Mouse (Mus musculus) embryonic facial prominence, embryonic 14.5 days (tissue): ENCODE measurements at regions not wholly inside any gene's neighbourhood (a gene's known extent, or its start where the extent isn't known, plus 50 kb on each side); places are given as distances from the start of the nearest gene placed in this dataset.
A peak's percentile ranks its signal among the peaks of the same experiment; 100 is the strongest.

Source experiments
- ATAC-seq: fragments of 200-750 bp; cut with Nextera tagmentation; 2 replicates; pipeline ENCODE4 v1.8.0; 2017; ENCODE audit warnings: low read depth, moderate number of reproducible peaks, moderate TSS enrichment
- DNase-seq: peaks from one replicate; pipeline ENCODE4 v3.0.0-alpha.2; 2015; ENCODE audit warnings: low spot score
- H3K27ac ChIP-seq: fragments of 300-500 bp; sonication (generic); replicated peaks from 2 replicates; pipeline ENCODE4 v1.5.1; 2014; ENCODE audit warnings: low read depth, mild to moderate bottlenecking, low read length, moderate library complexity
- H3K27me3 ChIP-seq: fragments of 300-500 bp; sonication (generic); replicated peaks from 2 replicates; pipeline ENCODE4 v1.6.1; 2014; ENCODE audit warnings: low read length; ENCODE audit not compliant: control insufficient read depth, insufficient read depth
- H3K36me3 ChIP-seq: fragments of 300-500 bp; sonication (generic); 2 replicates; pipeline ENCODE4 v1.6.1; 2014; ENCODE audit warnings: low read length, mixed read lengths; ENCODE audit not compliant: control insufficient read depth, insufficient read depth
- H3K4me1 ChIP-seq: fragments of 300-500 bp; sonication (generic); 2 replicates; pipeline ENCODE4 v1.6.1; 2014; ENCODE audit warnings: antibody characterized with exemption, low read length; ENCODE audit not compliant: control insufficient read depth, insufficient read depth
- H3K4me2 ChIP-seq: fragments of 300-500 bp; sonication (generic); 2 replicates; pipeline ENCODE4 v1.6.1; 2014; ENCODE audit warnings: low read depth, mild to moderate bottlenecking, low read length, moderate library complexity, mixed read lengths
- H3K4me3 ChIP-seq: fragments of 300-500 bp; sonication (generic); 2 replicates; pipeline ENCODE4 v1.5.1; 2014; ENCODE audit warnings: low read depth, mild to moderate bottlenecking, low read length
- H3K9ac ChIP-seq: fragments of 300-500 bp; sonication (generic); 2 replicates; pipeline ENCODE4 v1.6.1; 2014; ENCODE audit warnings: low read depth, mild to moderate bottlenecking, low read length, moderate library complexity, mixed read lengths
- H3K9me3 ChIP-seq: fragments of 300-500 bp; sonication (generic); 2 replicates; pipeline ENCODE4 v1.6.1; 2016; ENCODE audit warnings: low read length; ENCODE audit not compliant: control insufficient read depth
- WGBS: fragments of 180-500 bp; shearing (Covaris S2); extraction: QIAGEN DNeasy Blood & Tissue Kit; methylation state at CpG from one replicate; pipeline ENCODE4 v1.1.7; 2014; 5-methylcytosine and 5-hydroxymethylcytosine counted together

DNA sequence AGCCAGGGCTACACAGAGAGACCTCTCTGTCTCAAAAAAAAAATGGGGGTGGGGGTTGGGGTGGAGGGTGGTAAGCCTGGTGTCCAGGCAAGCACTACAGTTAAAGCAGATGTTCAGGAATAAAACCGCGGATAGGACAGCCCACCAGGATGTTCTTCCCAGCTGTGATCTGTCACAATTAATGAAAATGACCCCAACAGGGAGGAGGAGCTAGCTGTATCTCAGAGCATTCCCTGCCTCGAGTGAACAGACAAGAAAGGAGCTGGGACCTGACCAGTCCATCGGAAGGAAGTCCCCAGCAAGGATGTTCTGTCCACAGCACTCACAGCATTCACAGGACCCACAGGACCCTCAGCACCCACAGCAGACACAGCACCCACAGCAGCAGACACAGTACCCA is 80.4 kb downstream of the Utp6 start:
- no peak overlapping the region for H3K9ac ChIP-seq
- H3K4me2 ChIP-seq: no peak overlapping the region
- ATAC-seq: no peak
- no peak for DNase-seq
- H3K9me3 ChIP-seq: no peaks in the 10 kb centered on the region
- no peaks in the 10 kb centered on the region for H3K36me3 ChIP-seq
- H3K4me3 ChIP-seq: no peak overlapping the region
- H3K27ac ChIP-seq: no peak overlapping the region
- no peaks in the 10 kb centered on the region for H3K4me1 ChIP-seq
- H3K27me3 ChIP-seq: no peaks in the 10 kb centered on the region
- 71% methylated on average over 4 of the region's 4 CpGs for WGBS

DNA sequence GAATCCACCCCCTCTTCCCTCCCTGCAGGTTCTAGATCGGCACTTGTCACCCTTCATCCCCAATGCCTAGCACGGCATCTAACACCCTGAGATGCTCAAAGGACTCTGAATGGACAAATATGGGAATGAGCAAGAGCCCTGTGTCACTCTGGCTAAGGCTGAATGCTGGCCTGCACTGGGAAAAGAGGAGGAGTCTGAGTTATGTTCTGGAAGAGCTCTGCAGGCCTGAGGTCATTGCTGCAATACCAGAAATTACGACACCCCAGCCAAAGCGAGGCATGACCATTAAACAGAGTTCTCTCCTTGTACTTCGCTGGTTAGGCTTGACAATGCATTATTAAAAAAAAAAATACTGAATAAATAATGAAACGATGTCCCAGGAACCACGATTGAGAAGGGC is 84.1 kb downstream of the Utp6 start:
- H3K4me3 ChIP-seq: no peak overlapping the region
- no peak overlapping the region for H3K27ac ChIP-seq
- H3K9me3 ChIP-seq: no peaks in the 10 kb centered on the region
- no peaks in the 10 kb centered on the region for H3K4me1 ChIP-seq
- DNase-seq: no peak
- H3K27me3 ChIP-seq: no peaks in the 10 kb centered on the region
- WGBS: 79% methylated on average over 7 of the region's 7 CpGs
- no peaks in the 10 kb centered on the region for H3K36me3 ChIP-seq
- no peak overlapping the region for H3K4me2 ChIP-seq
- no peak for ATAC-seq
- H3K9ac ChIP-seq: no peak overlapping the region

DNA sequence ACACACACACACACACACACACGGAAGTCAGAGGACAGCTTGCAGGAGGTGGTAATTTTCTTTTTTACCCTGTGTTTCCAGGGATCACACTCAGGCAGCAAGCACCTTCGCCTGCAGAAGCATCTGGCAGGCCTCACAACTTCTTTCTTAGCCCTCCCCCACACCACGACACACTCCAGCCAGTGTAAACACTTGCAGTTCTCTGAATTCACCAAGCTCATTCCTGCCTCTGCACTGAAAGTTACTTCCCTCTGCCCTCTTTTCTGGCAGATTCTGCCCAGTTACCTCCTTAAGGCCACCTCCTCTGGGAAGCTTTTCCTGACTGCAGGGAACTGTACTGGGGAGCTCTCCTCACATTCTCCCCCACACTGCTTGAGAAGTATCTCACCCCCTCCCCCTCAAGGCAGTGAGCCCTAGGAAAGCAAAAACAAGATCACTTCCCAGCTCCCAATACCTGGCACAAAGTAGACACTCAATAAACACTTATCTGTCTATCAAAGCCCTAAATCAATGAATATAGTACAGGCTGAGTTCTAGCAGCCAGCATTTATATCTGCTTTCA is 84.9 kb downstream of the Utp6 start:
- 0 out of 2 replicates have a peak overlapping the region, but pooled peaks have one; percentile 39 for H3K27ac ChIP-seq
- ATAC-seq (no peak), DNase-seq (peak; percentile 57)
- WGBS: 42% methylated on average over 3 of the region's 3 CpGs
- no peaks in the 10 kb centered on the region for H3K4me1 ChIP-seq
- no peak overlapping the region for H3K4me3 ChIP-seq
- H3K4me2 ChIP-seq: no peak overlapping the region
- no peaks in the 10 kb centered on the region for H3K27me3 ChIP-seq
- H3K9me3 ChIP-seq: no peaks in the 10 kb centered on the region
- H3K36me3 ChIP-seq: no peaks in the 10 kb centered on the region
- H3K9ac ChIP-seq: no peak overlapping the region

DNA sequence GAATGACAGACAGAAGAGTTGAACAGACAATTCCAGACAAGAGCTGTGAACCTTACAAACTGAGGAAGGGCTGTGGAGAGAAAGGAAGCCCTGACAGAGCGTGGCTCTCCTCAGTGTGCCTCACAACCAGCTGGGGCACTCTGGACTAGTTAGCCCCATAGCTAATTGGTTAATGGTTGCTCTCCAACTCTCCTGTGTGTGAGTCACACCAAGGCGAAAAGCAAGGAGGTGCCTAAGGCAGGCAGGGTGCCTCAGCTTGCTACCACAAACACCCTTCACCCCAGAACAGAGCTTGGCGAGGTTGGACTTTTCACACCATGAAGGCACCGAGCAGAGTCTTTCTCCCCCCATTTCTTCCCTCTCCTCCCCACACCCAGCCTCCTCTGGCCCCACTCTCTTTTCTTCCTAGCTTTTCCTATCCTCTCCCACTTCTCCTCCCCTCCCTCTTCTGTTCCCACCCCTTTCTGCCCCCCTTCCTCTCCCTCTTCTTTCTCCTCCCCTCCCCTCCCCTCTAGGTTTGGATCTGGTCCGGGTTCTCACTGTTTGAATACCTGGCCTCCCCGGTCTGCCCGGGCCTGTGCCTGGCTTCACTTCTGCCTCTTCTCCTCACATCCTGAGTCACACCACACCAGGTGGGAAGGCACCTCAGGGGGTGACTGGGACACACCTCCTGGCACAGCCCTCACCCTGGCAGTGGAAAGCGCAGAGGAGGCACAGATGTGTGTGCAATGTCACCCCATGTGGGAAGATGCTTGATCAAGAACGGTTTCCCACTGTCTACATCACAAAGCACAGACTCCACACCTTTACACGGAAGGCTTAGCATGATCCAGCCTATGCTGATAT is 90.2 kb downstream of the Utp6 start:
- DNase-seq: no peak
- Histone ChIP-seq H3K4me3 (no peak overlapping the region), H3K36me3 (no peaks in the 10 kb centered on the region), H3K4me1 (peaks cover 6% of the 10 kb centered on the region; the same call in 1 of the 2 replicates), H3K4me2 (no peak overlapping the region), H3K27me3 (no peaks in the 10 kb centered on the region), H3K9ac (no peak overlapping the region), H3K27ac (no peak overlapping the region), H3K9me3 (no peaks in the 10 kb centered on the region)
- WGBS: 83% methylated on average over 10 of the region's 10 CpGs
- no peak for ATAC-seq

DNA sequence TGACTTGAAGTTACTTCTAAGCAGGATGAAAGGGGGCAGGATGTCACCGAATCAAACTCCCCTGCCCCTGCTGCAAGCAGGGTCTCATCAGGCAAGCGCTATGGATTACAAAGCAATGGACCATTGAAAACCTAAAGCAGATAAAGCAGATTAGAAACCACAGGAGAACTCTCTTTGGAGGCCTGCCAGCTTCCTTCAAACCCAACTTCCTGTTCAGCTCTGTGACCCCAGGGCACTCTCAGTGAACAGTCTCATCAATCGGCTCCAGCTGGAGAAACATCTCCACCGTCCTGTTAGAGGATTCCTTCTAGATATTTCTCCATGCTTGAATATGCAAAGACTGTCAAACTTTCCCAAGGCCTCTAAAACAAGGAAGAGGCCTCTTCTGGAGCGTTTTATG is 92.0 kb downstream of the Utp6 start:
- DNase-seq: peak; percentile 85
- ATAC-seq: no peak
- no peaks in the 10 kb centered on the region for H3K27me3 ChIP-seq
- 19% methylated on average over 5 of the region's 5 CpGs for WGBS
- H3K4me1 ChIP-seq: peaks cover 6% of the 10 kb centered on the region; the same call in 1 of the 2 replicates
- no peaks in the 10 kb centered on the region for H3K36me3 ChIP-seq
- H3K4me3 ChIP-seq: no peak overlapping the region
- H3K4me2 ChIP-seq: no peak overlapping the region
- H3K9me3 ChIP-seq: no peaks in the 10 kb centered on the region
- no peak overlapping the region for H3K27ac ChIP-seq
- no peak overlapping the region for H3K9ac ChIP-seq

DNA sequence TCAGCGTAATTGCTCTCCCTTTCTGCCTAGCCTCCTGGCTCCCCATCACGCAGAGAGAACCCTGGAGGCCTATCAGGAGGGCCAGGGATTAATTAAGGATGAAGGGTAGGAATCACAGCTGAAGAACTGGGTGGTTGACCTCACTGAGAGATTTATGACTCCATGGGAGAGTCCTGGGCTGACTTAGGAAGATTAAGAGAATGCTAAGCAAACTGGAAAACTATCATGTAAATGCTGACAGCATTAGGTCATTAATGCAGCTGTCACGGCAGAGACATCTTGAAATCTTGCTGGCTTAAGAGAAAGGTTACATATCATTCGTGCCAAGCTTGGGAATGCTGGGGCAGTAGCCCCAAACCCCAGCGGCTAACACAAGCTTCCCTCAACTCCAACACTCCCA is 93.2 kb downstream of the Utp6 start:
- Histone ChIP-seq H3K36me3 (no peaks in the 10 kb centered on the region), H3K9ac (no peak overlapping the region), H3K4me3 (no peak overlapping the region), H3K4me2 (no peak overlapping the region), H3K27ac (no peak overlapping the region), H3K27me3 (no peaks in the 10 kb centered on the region), H3K9me3 (no peaks in the 10 kb centered on the region), H3K4me1 (peaks cover 10% of the 10 kb centered on the region; the same call in 1 of the 2 replicates)
- no peak for ATAC-seq
- 44% methylated on average over 5 of the region's 5 CpGs for WGBS
- DNase-seq: peak; percentile 44

DNA sequence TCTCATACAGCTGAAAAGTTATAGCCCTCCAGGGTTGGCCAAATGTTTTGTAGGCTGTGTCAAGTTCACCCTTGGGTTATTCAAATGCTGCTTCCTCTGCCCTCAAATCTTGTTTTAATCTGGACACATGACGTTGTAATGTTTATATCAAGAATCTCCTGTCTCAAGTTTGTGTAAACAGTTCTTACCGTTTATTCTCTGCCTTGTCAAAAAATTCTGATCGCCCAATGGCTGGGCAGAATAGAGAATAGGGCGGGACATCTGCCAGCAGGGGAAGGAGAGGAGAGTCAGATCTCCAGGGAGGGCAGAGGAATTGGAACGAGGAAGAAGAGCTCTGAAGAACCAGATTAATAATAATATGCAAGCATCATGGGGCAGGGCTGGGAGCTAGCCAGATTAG is 97.4 kb downstream of the Utp6 start:
- WGBS: 53% methylated on average over 5 of the region's 5 CpGs

DNA sequence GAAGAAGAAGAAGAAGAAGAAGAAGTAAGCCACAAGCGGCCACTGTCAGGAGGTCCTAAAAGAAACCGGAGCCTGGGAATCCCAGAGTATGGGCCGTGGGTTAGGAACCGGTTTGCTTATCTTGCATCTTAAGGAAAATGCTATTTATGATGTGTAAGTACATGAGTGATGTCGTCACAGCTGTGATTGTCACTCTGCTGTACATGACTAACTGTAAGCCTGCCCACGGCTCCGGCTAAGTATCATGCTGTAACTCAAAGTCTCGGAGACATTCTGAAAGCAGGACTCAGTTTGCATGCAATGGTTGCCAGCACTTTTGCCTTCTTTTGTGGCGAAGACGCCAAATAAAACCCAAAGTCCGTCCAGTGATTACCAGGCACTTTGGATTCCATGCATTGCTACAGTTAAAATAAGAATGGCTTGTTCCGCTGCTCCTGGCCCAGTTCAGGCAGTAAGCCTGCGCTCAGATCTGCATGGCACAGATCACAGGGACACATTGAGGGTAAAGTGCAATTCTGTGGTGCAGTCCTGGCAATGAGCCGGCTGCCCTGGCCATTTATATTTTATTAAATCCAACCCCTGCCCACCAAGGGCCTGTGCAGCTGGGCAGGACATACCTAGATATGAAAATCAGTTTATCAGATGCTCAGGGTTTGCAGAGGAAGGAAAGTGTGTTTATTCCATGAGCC is 98.6 kb downstream of the Utp6 start:
- ATAC-seq (no peak), DNase-seq (no peak)
- 78% methylated on average over 14 of the region's 14 CpGs for WGBS
- Histone ChIP-seq H3K36me3 (no peaks in the 10 kb centered on the region), H3K27me3 (no peaks in the 10 kb centered on the region), H3K4me1 (peaks cover 7% of the 10 kb centered on the region; the same call in 1 of the 2 replicates), H3K9me3 (no peaks in the 10 kb centered on the region), H3K4me2 (no peak overlapping the region), H3K27ac (no peak overlapping the region), H3K9ac (no peak overlapping the region), H3K4me3 (no peak overlapping the region)

More for the DNA sequence above, 97.4 kb downstream of the Utp6 start:
- Histone ChIP-seq H3K36me3 (no peaks in the 10 kb centered on the region), H3K4me2 (no peak overlapping the region), H3K27ac (no peak overlapping the region), H3K4me1 (peaks cover 11% of the 10 kb centered on the region; the same call in 1 of the 2 replicates), H3K9me3 (no peaks in the 10 kb centered on the region), H3K9ac (no peak overlapping the region), H3K4me3 (no peak overlapping the region), H3K27me3 (no peaks in the 10 kb centered on the region)
- no peak for DNase-seq
- ATAC-seq: no peak
